Mouse (Mus musculus) small intestine, adult 2 months (tissue): ENCODE measurements at regions not wholly inside any gene's neighbourhood (a gene's known extent, or its start where the extent isn't known, plus 50 kb on each side); places are given as distances from the start of the nearest gene placed in this dataset.

Experiments used
- H3K27ac ChIP-seq: fragments of 200-500 bp; 2 replicates; pipeline ENCODE4 v1.5.1; 2012; ENCODE audit warnings: low read depth, low read length, control low read depth, inconsistent platforms; ENCODE audit not compliant: insufficient read depth
- H3K27me3 ChIP-seq: fragments of 200-500 bp; 2 replicates; pipeline ENCODE4 v1.6.1; 2012; ENCODE audit warnings: mild to moderate bottlenecking, moderate library complexity, low read length, inconsistent platforms; ENCODE audit not compliant: control insufficient read depth, insufficient read depth
- H3K36me3 ChIP-seq: fragments of 200-500 bp; 2 replicates; pipeline ENCODE4 v1.6.1; 2012; ENCODE audit warnings: mild to moderate bottlenecking, low read length, control low read depth, inconsistent platforms; ENCODE audit not compliant: control insufficient read depth, insufficient read depth
- H3K4me1 ChIP-seq: fragments of 200-500 bp; 2 replicates; pipeline ENCODE4 v1.6.1; 2012; ENCODE audit warnings: low read length, inconsistent platforms, mixed read lengths; ENCODE audit not compliant: control insufficient read depth, insufficient read depth, insufficient read length
- H3K4me3 ChIP-seq: fragments of 200-500 bp; 2 replicates; pipeline ENCODE4 v1.5.1; 2012; ENCODE audit warnings: low read depth, mild to moderate bottlenecking, control low read depth, inconsistent platforms, low read length, moderate library complexity
- CTCF ChIP-seq: fragments of 200-500 bp; IDR thresholded peaks from 2 replicates; pipeline ENCODE4 v1.5.1; 2012; ENCODE audit warnings: low read depth, mild to moderate bottlenecking, control low read depth, inconsistent platforms, low read length, moderate library complexity, mixed read lengths; ENCODE audit not compliant: insufficient replicate concordance, insufficient read length; ENCODE audit errors: extremely low read depth
- POLR2A ChIP-seq: fragments of 200-500 bp; IDR thresholded peaks from 2 replicates; pipeline ENCODE4 v1.6.1; 2012; ENCODE audit warnings: low read depth, mild to moderate bottlenecking, control low read depth, inconsistent platforms, low read length, moderate library complexity
- WGBS: fragments of 180-500 bp; shearing (Covaris S2); methylation state at CpG from one replicate; pipeline ENCODE4 v1.1.7; 2018; 5-methylcytosine and 5-hydroxymethylcytosine counted together

GRCm38 (mm10) chr14:17234898-17235297 is 415.9 kb upstream of the Rarb start:
- no peak for TF ChIP-seq POLR2A
- no peak for TF ChIP-seq CTCF
- no peak overlapping the region for H3K4me3 ChIP-seq
- H3K4me1 ChIP-seq = no peaks in the 10 kb centered on the region
- H3K27me3 ChIP-seq = no peaks in the 10 kb centered on the region
- H3K27ac ChIP-seq = no peak overlapping the region
- no peaks in the 10 kb centered on the region for H3K36me3 ChIP-seq

- WGBS = 85% methylated on average over 2 of the region's 2 CpGs
- H3K4me1 ChIP-seq = no peaks in the 10 kb centered on the region
- no peak overlapping the region for H3K27ac ChIP-seq
- H3K36me3 ChIP-seq = no peaks in the 10 kb centered on the region
- no peaks in the 10 kb centered on the region for H3K27me3 ChIP-seq
- H3K4me3 ChIP-seq = no peak overlapping the region
- TF ChIP-seq POLR2A = no peak
- TF ChIP-seq CTCF = no peak
These were observed 392.5 kb upstream of the Rarb start for GRCm38 (mm10) chr14:17211502-17211901.

GRCm38 (mm10) chr14:17205691-17206090 is 386.7 kb upstream of the Rarb start:
- Histone ChIP-seq H3K27ac (no peak overlapping the region), H3K36me3 (no peaks in the 10 kb centered on the region), H3K4me3 (no peak overlapping the region), H3K4me1 (no peaks in the 10 kb centered on the region), H3K27me3 (no peaks in the 10 kb centered on the region)
- no peak for TF ChIP-seq CTCF
- no peak for TF ChIP-seq POLR2A
- WGBS = 67% methylated on average over 1 of the region's 1 CpGs

- Histone ChIP-seq H3K4me1 (no peaks in the 10 kb centered on the region), H3K27me3 (no peaks in the 10 kb centered on the region), H3K27ac (no peak overlapping the region), H3K4me3 (no peak overlapping the region), H3K36me3 (no peaks in the 10 kb centered on the region)
- 43% methylated on average over 1 of the region's 1 CpGs for WGBS
- TF ChIP-seq POLR2A (no peak), CTCF (no peak)
These were observed 384.5 kb upstream of the Rarb start for GRCm38 (mm10) chr14:17203251-17204015.

GRCm38 (mm10) chr14:17192953-17193352 is 374.0 kb upstream of the Rarb start:
- Histone ChIP-seq H3K36me3 (no peaks in the 10 kb centered on the region), H3K27me3 (no peaks in the 10 kb centered on the region), H3K4me1 (no peaks in the 10 kb centered on the region), H3K27ac (no peak overlapping the region), H3K4me3 (no peak overlapping the region)
- no peak for TF ChIP-seq POLR2A
- no peak for TF ChIP-seq CTCF
- WGBS = 49% methylated on average over 2 of the region's 2 CpGs

GRCm38 (mm10) chr14:17173218-17173617 is 354.3 kb upstream of the Rarb start:
- Histone ChIP-seq H3K4me1 (0 out of 2 replicates have a peak, but pooled peaks cover 4% of the 10 kb centered on the region), H3K4me3 (no peak overlapping the region), H3K27ac (no peak overlapping the region), H3K36me3 (no peaks in the 10 kb centered on the region), H3K27me3 (0 out of 2 replicates have a peak, but pooled peaks cover 3% of the 10 kb centered on the region)
- 5% methylated on average over 7 of the region's 7 CpGs for WGBS
- TF ChIP-seq CTCF (no peak), POLR2A (no peak)

- H3K27me3 ChIP-seq = 0 out of 2 replicates have a peak, but pooled peaks cover 3% of the 10 kb centered on the region
- H3K4me1 ChIP-seq = 0 out of 2 replicates have a peak, but pooled peaks cover 4% of the 10 kb centered on the region
- H3K36me3 ChIP-seq = no peaks in the 10 kb centered on the region
- H3K27ac ChIP-seq = no peak overlapping the region
- TF ChIP-seq CTCF = no peak
- no peak for TF ChIP-seq POLR2A
- 2% methylated on average over 35 of the region's 35 CpGs for WGBS
- H3K4me3 ChIP-seq = peak overlapping the region; percentile 39
These were observed 353.6 kb upstream of the Rarb start for GRCm38 (mm10) chr14:17172330-17173110.

GRCm38 (mm10) chr14:17171896-17172295 is 352.9 kb upstream of the Rarb start:
- Histone ChIP-seq H3K36me3 (no peaks in the 10 kb centered on the region), H3K4me3 (no peak overlapping the region), H3K27me3 (0 out of 2 replicates have a peak, but pooled peaks cover 3% of the 10 kb centered on the region), H3K4me1 (0 out of 2 replicates have a peak, but pooled peaks cover 4% of the 10 kb centered on the region), H3K27ac (no peak overlapping the region)
- WGBS = 41% methylated on average over 5 of the region's 5 CpGs
- TF ChIP-seq POLR2A (no peak), CTCF (no peak)
